Mouse (Mus musculus): ENCODE measurements around the gene Dach2. TPM values are rescaled to one million over a fixed set of nuclear protein-coding genes. Genes with fewer than 3 reads are reported as not detected.

Gene Dach2
- polyA plus RNA-seq, 1 experiment from 2014 or later = 9.0 TPM

DNA sequence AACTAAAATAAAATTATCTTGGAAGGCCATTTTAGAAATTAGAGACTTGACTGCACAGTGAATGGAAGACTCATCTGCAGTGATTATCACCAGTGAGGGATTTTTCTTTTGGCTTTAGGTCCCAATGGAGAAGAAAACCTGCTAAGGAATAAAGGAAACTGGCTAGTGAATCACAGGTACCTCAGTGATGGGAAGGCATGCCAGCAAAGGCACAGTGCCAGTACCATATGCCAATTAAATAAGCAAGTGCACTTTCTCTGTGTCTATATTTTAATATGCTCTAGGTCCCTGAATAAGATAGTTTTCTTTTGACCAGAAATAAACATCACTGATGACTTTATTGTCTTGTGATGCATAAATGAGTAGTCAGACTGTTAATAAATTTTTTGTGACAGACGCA is 184.8 kb downstream of the Dach2 start:
- no peaks in the 10 kb centered on the region for H3K36me3 ChIP-seq (ENCODE audit: control insufficient read depth, insufficient read depth, low read length)

DNA sequence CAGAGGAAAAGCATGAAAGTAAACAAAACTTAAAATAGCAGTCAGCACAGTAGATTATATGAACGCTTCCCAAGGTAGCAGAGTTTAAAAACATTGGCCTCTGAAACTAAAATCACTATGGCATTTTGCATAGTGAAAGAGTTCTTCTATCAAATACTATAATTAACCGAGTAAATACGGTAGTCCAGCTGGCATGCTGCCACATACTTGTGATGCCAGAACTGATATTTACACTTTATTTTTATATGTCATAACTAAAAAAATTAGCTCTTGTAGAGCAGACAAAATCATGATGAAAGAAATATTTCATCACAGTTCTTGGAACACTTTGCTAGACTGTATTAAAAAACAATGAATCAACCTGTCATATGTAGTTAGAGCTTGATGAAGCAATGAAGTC is 247.8 kb downstream of the Dach2 start:
- ATAC-seq (ENCODE audit: low FRiP score, low TSS enrichment) (no peak), DNase-seq (no peak)
- WGBS = 85% methylated on average over 3 of the region's 3 CpGs

More for the DNA sequence above, 184.8 kb downstream of the Dach2 start:
- Histone ChIP-seq H3K4me3 (replicated peaks; ENCODE audit: low read depth, low read length) (no peak overlapping the region), H3K4me1 (ENCODE audit: control insufficient read depth, insufficient read depth, low read length) (no peaks in the 10 kb centered on the region), H3K27ac (replicated peaks; ENCODE audit: low read depth, low read length) (no peak overlapping the region), H3K9ac (replicated peaks; ENCODE audit: low read length) (no peak overlapping the region), H3K27me3 (ENCODE audit: control insufficient read depth, insufficient read depth, low read length) (no peaks in the 10 kb centered on the region), H3K4me2 (ENCODE audit: low read length) (no peak overlapping the region), H3K9me3 (ENCODE audit: control insufficient read depth, low read length) (no peaks in the 10 kb centered on the region)
- DNase-seq (peak; percentile 2), ATAC-seq (ENCODE audit: low FRiP score, low TSS enrichment) (no peak)
- WGBS = 63% methylated on average over 1 of the region's 1 CpGs

DNA sequence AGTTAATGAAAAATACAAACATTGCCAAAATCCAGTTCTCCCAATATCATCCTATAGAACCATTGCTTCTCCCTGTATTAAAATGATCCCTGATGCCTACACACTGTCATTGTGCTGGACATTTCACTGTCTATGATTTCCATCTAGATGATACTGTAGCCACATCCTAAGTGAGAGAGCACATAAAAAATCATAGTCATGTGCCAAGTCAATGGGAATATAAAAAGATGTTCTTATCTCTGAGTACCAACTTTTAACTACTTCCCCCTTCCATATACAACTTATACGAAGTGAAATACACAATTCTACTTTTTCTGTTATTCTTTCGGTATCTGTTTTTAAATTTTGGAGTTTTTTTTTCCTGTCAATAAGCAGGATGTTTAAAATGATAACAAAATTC is 266.6 kb downstream of the Dach2 start:
- DNase-seq (no peak), ATAC-seq (ENCODE audit: low FRiP score, low TSS enrichment) (no peak)
- Histone ChIP-seq H3K4me1 (ENCODE audit: control insufficient read depth, insufficient read depth, low read length) (no peaks in the 10 kb centered on the region), H3K9me3 (ENCODE audit: control insufficient read depth, low read length) (no peaks in the 10 kb centered on the region), H3K9ac (replicated peaks; ENCODE audit: low read length) (no peak overlapping the region), H3K27me3 (ENCODE audit: control insufficient read depth, insufficient read depth, low read length) (no peaks in the 10 kb centered on the region), H3K4me3 (replicated peaks; ENCODE audit: low read depth, low read length) (no peak overlapping the region), H3K4me2 (ENCODE audit: low read length) (no peak overlapping the region), H3K36me3 (ENCODE audit: control insufficient read depth, insufficient read depth, low read length) (no peaks in the 10 kb centered on the region), H3K27ac (replicated peaks; ENCODE audit: low read depth, low read length) (no peak overlapping the region)
- 77% methylated on average over 2 of the region's 2 CpGs for WGBS

More for the DNA sequence above, 247.8 kb downstream of the Dach2 start:
- H3K9ac ChIP-seq (replicated peaks; ENCODE audit: low read length) = no peak overlapping the region
- no peak overlapping the region for H3K27ac ChIP-seq (replicated peaks; ENCODE audit: low read depth, low read length)
- no peaks in the 10 kb centered on the region for H3K27me3 ChIP-seq (ENCODE audit: control insufficient read depth, insufficient read depth, low read length)
- no peaks in the 10 kb centered on the region for H3K36me3 ChIP-seq (ENCODE audit: control insufficient read depth, insufficient read depth, low read length)
- no peak overlapping the region for H3K4me3 ChIP-seq (replicated peaks; ENCODE audit: low read depth, low read length)
- no peaks in the 10 kb centered on the region for H3K9me3 ChIP-seq (ENCODE audit: control insufficient read depth, low read length)
- no peak overlapping the region for H3K4me2 ChIP-seq (ENCODE audit: low read length)
- no peaks in the 10 kb centered on the region for H3K4me1 ChIP-seq (ENCODE audit: control insufficient read depth, insufficient read depth, low read length)

DNA sequence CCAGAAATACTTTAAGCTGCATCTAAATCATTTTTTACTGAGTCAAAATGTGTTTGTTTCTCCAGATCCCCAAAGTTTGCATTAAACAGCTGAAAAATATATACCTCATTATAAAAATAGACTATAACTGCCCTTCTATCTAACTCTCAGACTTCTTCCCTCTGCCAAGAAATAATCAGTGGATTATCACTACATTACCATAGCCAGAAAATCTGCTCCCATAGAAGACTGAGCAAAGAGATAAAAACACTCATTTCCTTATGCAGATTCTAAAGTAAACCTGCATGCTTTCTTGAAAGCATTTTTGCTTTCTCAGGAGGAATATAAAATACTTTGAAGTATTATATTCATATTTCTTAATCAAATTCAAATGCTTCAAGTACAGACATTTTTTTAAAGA is 368.8 kb downstream of the Dach2 start:
- Histone ChIP-seq H3K4me3 (replicated peaks; ENCODE audit: low read depth, low read length) (no peak overlapping the region), H3K27ac (replicated peaks; ENCODE audit: low read depth, low read length) (no peak overlapping the region), H3K4me1 (ENCODE audit: control insufficient read depth, insufficient read depth, low read length) (no peaks in the 10 kb centered on the region), H3K9me3 (ENCODE audit: control insufficient read depth, low read length) (no peaks in the 10 kb centered on the region), H3K36me3 (ENCODE audit: control insufficient read depth, insufficient read depth, low read length) (no peaks in the 10 kb centered on the region), H3K9ac (replicated peaks; ENCODE audit: low read length) (no peak overlapping the region), H3K27me3 (ENCODE audit: control insufficient read depth, insufficient read depth, low read length) (no peaks in the 10 kb centered on the region), H3K4me2 (ENCODE audit: low read length) (no peak overlapping the region)
- DNase-seq (no peak), ATAC-seq (ENCODE audit: low FRiP score, low TSS enrichment) (no peak)

DNA sequence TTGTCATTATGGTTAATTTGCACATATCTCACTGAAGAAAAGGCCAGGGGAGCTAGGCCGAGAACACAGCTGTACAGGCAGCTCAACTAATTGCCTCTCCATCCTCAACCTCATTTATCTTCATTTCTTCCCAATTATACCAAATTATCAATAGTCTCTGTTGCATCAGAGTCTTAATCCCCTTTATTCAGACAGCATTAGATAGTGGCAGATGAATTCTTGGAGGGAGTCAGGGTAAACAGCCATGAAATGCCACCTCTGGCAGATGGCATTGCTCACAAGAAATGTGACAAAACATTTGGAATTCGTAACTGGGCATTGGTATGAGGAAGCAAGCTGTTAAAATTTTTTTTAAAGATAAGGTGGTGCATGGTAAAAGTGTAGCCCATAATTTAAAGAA is 389.9 kb downstream of the Dach2 start:
- no peak for ATAC-seq (ENCODE audit: low FRiP score, low TSS enrichment)

DNA sequence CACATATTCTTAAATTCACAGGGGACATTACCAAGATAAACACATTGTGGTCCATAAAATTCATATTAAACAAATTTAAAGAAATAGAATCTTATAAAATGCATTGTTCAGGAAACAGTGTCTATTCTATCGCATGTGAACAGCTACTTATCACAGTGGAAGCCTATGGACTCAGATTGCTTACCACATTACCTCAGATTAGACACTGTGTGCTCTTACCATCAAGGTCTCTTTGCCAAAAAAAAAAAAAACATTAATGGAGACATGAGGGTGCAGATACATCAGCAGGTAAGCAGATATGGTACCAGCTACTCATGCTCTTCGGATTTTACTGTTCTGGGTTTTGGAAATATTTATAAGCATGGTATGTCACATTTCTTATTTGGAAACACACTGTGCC is 415.1 kb downstream of the Dach2 start:
- Histone ChIP-seq H3K4me2 (ENCODE audit: low read length) (no peak overlapping the region), H3K36me3 (ENCODE audit: control insufficient read depth, insufficient read depth, low read length) (no peaks in the 10 kb centered on the region), H3K27ac (replicated peaks; ENCODE audit: low read depth, low read length) (no peak overlapping the region), H3K9ac (replicated peaks; ENCODE audit: low read length) (no peak overlapping the region), H3K9me3 (ENCODE audit: control insufficient read depth, low read length) (no peaks in the 10 kb centered on the region), H3K4me1 (ENCODE audit: control insufficient read depth, insufficient read depth, low read length) (no peaks in the 10 kb centered on the region), H3K4me3 (replicated peaks; ENCODE audit: low read depth, low read length) (no peak overlapping the region), H3K27me3 (ENCODE audit: control insufficient read depth, insufficient read depth, low read length) (no peaks in the 10 kb centered on the region)
- ATAC-seq (ENCODE audit: low FRiP score, low TSS enrichment) (no peak), DNase-seq (no peak)
- 82% methylated on average over 2 of the region's 2 CpGs for whole genome bisulfite sequencing

More for the DNA sequence above, 389.9 kb downstream of the Dach2 start:
- Histone ChIP-seq H3K36me3 (ENCODE audit: control insufficient read depth, insufficient read depth, low read length) (no peaks in the 10 kb centered on the region), H3K4me3 (replicated peaks; ENCODE audit: low read depth, low read length) (no peak overlapping the region), H3K9me3 (ENCODE audit: control insufficient read depth, low read length) (no peaks in the 10 kb centered on the region), H3K27me3 (ENCODE audit: control insufficient read depth, insufficient read depth, low read length) (no peaks in the 10 kb centered on the region), H3K4me2 (ENCODE audit: low read length) (no peak overlapping the region), H3K27ac (replicated peaks; ENCODE audit: low read depth, low read length) (no peak overlapping the region), H3K4me1 (ENCODE audit: control insufficient read depth, insufficient read depth, low read length) (no peaks in the 10 kb centered on the region), H3K9ac (replicated peaks; ENCODE audit: low read length) (no peak overlapping the region)
- WGBS = 53% methylated on average over 2 of the region's 2 CpGs
- no peak for DNase-seq

DNA sequence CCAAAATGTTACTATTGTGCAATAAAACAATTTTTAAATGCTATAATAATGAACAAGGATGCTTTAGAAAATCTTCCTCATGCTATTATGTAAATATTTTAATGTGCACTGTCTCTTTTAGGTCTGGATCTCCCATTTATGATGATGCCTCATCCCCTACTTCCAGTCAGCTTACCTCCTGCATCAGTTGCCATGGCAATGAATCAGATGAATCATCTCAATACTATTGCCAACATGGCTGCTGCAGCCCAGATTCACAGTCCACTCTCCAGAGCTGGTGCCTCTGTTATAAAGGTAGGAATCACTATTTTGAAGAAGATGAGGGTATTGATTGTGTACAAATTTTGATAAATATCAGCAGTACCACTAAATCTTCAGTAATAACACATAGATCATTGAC is 426.8 kb downstream of the Dach2 start:
- H3K9ac ChIP-seq (replicated peaks; ENCODE audit: low read length) = no peak overlapping the region
- no peak for ATAC-seq (ENCODE audit: low FRiP score, low TSS enrichment)

DNA sequence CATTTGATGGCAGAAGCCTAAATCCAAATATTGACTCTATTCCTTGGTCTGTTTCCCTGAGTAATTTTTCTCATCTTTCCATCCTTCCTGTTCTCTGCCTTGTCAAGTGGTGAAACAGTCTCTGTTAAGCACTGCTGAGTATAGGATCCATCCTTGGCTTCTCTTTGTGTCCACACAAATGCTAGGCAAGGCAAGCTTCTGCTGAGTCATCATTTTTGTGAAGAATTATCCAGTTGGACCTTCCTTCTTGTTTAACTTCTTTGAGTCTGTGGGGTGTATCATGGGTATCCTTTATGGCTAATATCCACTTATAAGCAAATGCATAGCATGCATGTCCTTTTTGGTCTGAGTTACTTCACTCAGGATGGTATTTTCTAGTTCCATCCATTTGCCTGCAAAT is 449.8 kb downstream of the Dach2 start:
- Histone ChIP-seq H3K4me1 (ENCODE audit: control insufficient read depth, insufficient read depth, low read length) (no peaks in the 10 kb centered on the region), H3K4me2 (ENCODE audit: low read length) (no peak overlapping the region), H3K9ac (replicated peaks; ENCODE audit: low read length) (no peak overlapping the region), H3K9me3 (ENCODE audit: control insufficient read depth, low read length) (no peaks in the 10 kb centered on the region), H3K27me3 (ENCODE audit: control insufficient read depth, insufficient read depth, low read length) (no peaks in the 10 kb centered on the region), H3K27ac (replicated peaks; ENCODE audit: low read depth, low read length) (no peak overlapping the region), H3K36me3 (ENCODE audit: control insufficient read depth, insufficient read depth, low read length) (no peaks in the 10 kb centered on the region), H3K4me3 (replicated peaks; ENCODE audit: low read depth, low read length) (no peak overlapping the region)
- no peak for ATAC-seq (ENCODE audit: low FRiP score, low TSS enrichment)
- no peak for DNase-seq

More for the DNA sequence above, 426.8 kb downstream of the Dach2 start:
- no peaks in the 10 kb centered on the region for H3K4me1 ChIP-seq (ENCODE audit: control insufficient read depth, insufficient read depth, low read length)
- no peaks in the 10 kb centered on the region for H3K36me3 ChIP-seq (ENCODE audit: control insufficient read depth, insufficient read depth, low read length)
- no peak overlapping the region for H3K4me2 ChIP-seq (ENCODE audit: low read length)
- peak; percentile 53 for DNase-seq
- H3K27ac ChIP-seq (replicated peaks; ENCODE audit: low read depth, low read length) = no peak overlapping the region
- no peak overlapping the region for H3K4me3 ChIP-seq (replicated peaks; ENCODE audit: low read depth, low read length)
- no peaks in the 10 kb centered on the region for H3K9me3 ChIP-seq (ENCODE audit: control insufficient read depth, low read length)
- no peaks in the 10 kb centered on the region for H3K27me3 ChIP-seq (ENCODE audit: control insufficient read depth, insufficient read depth, low read length)

DNA sequence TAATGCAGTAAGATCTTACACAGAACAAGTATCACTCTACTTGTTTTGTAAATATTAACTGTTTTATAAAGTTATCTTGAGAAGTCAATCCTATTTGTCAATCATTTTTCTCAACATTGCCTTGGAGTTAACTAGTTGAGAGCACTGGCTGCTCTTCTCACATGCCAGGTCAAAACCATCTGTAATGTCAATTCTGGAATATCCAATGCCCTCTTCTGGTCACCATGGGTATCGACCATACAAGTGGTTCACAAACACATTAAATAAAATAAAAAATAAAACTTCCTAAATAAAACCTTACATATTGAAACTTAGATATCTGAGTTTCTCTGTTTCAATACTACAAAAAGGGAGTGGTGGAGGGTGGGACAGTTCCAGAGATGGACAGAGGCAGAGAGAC is 495.0 kb downstream of the Dach2 start:
- Histone ChIP-seq H3K27me3 (ENCODE audit: control insufficient read depth, insufficient read depth, low read length) (no peaks in the 10 kb centered on the region), H3K9me3 (ENCODE audit: control insufficient read depth, low read length) (no peaks in the 10 kb centered on the region), H3K9ac (replicated peaks; ENCODE audit: low read length) (no peak overlapping the region), H3K4me1 (ENCODE audit: control insufficient read depth, insufficient read depth, low read length) (no peaks in the 10 kb centered on the region), H3K4me3 (replicated peaks; ENCODE audit: low read depth, low read length) (no peak overlapping the region), H3K27ac (replicated peaks; ENCODE audit: low read depth, low read length) (no peak overlapping the region), H3K36me3 (ENCODE audit: control insufficient read depth, insufficient read depth, low read length) (no peaks in the 10 kb centered on the region), H3K4me2 (ENCODE audit: low read length) (no peak overlapping the region)
- peak; percentile 9 for DNase-seq
- WGBS = 31% methylated on average over 1 of the region's 1 CpGs
- no peak for ATAC-seq (ENCODE audit: low FRiP score, low TSS enrichment)
